Mouse (Mus musculus) liver, embryonic 11.5 days (tissue): ENCODE data around the gene Vmn1r40. TPM values are rescaled to one million over a fixed set of nuclear protein-coding genes. Genes with fewer than 3 reads are reported as not detected.

Source experiments
- ATAC-seq: fragments of 200-750 bp; cut with Nextera tagmentation; replicated peaks from 2 replicates; pipeline ENCODE4 v1.8.0; 2017; ENCODE audit warnings: moderate number of reproducible peaks, mild to moderate bottlenecking, moderate TSS enrichment, moderate library complexity; ENCODE audit not compliant: low FRiP score
- DNase-seq: peaks from one replicate; pipeline ENCODE4 v3.0.0-alpha.2; 2017; ENCODE audit warnings: low spot score
- H3K27ac ChIP-seq: fragments of 300-500 bp; sonication (generic); 2 replicates; pipeline ENCODE4 v1.5.1; 2014; ENCODE audit warnings: mild to moderate bottlenecking, low read depth, low read length, control low read depth
- H3K27me3 ChIP-seq: fragments of 300-500 bp; sonication (generic); replicated peaks from 2 replicates; pipeline ENCODE4 v1.6.1; 2014; ENCODE audit warnings: low read length, mixed read lengths; ENCODE audit not compliant: control insufficient read depth, insufficient read depth
- H3K36me3 ChIP-seq: fragments of 300-500 bp; sonication (generic); 2 replicates; pipeline ENCODE4 v1.6.1; 2014; ENCODE audit warnings: mild to moderate bottlenecking, low read length, moderate library complexity, mixed read lengths; ENCODE audit not compliant: control insufficient read depth, insufficient read depth
- H3K4me1 ChIP-seq: fragments of 300-500 bp; sonication (generic); replicated peaks from 2 replicates; pipeline ENCODE4 v1.6.1; 2014; ENCODE audit warnings: low read length, mixed read lengths; ENCODE audit not compliant: control insufficient read depth, insufficient read depth
- H3K4me2 ChIP-seq: fragments of 300-500 bp; sonication (generic); 2 replicates; pipeline ENCODE4 v1.6.1; 2014; ENCODE audit warnings: mild to moderate bottlenecking, control low read depth, moderate library complexity
- H3K4me3 ChIP-seq: fragments of 300-500 bp; sonication (generic); 2 replicates; pipeline ENCODE4 v1.5.1; 2014; ENCODE audit warnings: low read depth, low read length, control low read depth
- H3K9ac ChIP-seq: fragments of 300-500 bp; sonication (generic); 2 replicates; pipeline ENCODE4 v1.6.1; 2014; ENCODE audit warnings: low read depth, low read length, control low read depth
- H3K9me3 ChIP-seq: fragments of 300-500 bp; sonication (generic); 2 replicates; pipeline ENCODE4 v1.6.1; 2016; ENCODE audit warnings: low read length, inconsistent platforms, mixed read lengths; ENCODE audit not compliant: control insufficient read depth
- WGBS: fragments of 180-500 bp; shearing (Covaris S2); extraction: QIAGEN DNeasy Blood & Tissue Kit; methylation state at CpG from one replicate; pipeline ENCODE4 v1.1.7; 2014; 5-methylcytosine and 5-hydroxymethylcytosine counted together
- polyA plus RNA-seq: library from polyadenylated mRNA; unstranded; fragments of >200 nt; fragmentation: Nextera tagmentation; extraction: Ambion mirVana; gene quantifications from 2 replicates; pipeline ENCODE4 v1.2.1, GENCODE M21; 2014

The Vmn1r40 gene
- polyA plus RNA-seq, 1 experiment from 2014 or later: not detected

DNA sequence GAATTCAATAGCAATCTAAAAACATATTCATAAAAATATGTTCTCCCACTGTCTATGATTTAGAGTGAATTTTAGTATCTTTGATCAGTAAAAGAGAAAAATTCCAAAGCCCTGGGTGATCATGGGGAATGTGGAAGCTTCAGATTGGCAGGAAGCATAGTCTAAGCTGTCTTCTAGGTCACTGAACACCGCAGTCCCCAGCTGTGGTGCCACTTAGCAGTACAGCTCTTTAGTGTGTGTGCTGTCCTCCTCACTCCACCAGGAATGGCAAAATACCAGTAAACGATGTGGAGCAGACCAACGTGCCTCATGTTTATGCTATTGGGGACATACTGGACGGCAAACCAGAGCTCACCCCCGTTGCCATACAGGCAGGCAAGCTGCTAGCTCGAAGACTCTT is 37.8 kb upstream of the Vmn1r40 start:
- Histone ChIP-seq H3K27ac (no peak overlapping the region), H3K4me2 (no peak overlapping the region), H3K9me3 (no peaks in the 10 kb centered on the region), H3K4me3 (no peak overlapping the region), H3K27me3 (no peaks in the 10 kb centered on the region), H3K9ac (no peak overlapping the region), H3K4me1 (no peaks in the 10 kb centered on the region), H3K36me3 (no peaks in the 10 kb centered on the region)
- ATAC-seq (no peak), DNase-seq (no peak)
- WGBS: 86% methylated on average over 6 of the region's 6 CpGs

- DNase-seq: no peak
- Histone ChIP-seq H3K4me1 (no peaks in the 10 kb centered on the region), H3K36me3 (no peaks in the 10 kb centered on the region), H3K9ac (no peak overlapping the region), H3K4me2 (no peak overlapping the region), H3K9me3 (no peaks in the 10 kb centered on the region), H3K4me3 (no peak overlapping the region), H3K27ac (no peak overlapping the region), H3K27me3 (no peaks in the 10 kb centered on the region)
- ATAC-seq: no peak
- 73% methylated on average over 6 of the region's 6 CpGs for WGBS
Measured at GRCm38 (mm10) chr6:89671431-89671830, 35.9 kb upstream of the Vmn1r40 start.

DNA sequence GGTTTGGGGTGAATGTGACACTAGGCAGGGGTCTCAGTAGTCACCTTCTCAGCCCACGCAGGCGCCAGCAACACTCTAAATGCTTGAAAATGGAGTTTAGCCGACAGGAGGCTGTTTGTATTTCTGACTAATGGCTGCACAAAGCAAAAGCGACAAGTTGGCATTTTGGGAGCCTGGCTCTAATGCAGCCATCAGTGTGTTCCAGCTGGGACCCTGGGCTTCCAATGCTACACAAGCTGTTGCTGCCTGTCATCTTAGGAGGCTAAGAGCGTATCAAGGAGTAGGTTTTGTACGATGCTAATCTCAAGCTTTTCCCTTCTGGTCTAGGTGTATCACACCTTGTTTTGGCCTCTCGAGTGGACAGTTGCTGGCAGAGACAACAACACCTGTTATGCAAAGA is 34.7 kb upstream of the Vmn1r40 start:
- no peaks in the 10 kb centered on the region for H3K27me3 ChIP-seq
- H3K27ac ChIP-seq: no peak overlapping the region
- no peak overlapping the region for H3K9ac ChIP-seq
- no peaks in the 10 kb centered on the region for H3K9me3 ChIP-seq
- ATAC-seq (no peak), DNase-seq (no peak)
- H3K4me2 ChIP-seq: no peak overlapping the region
- H3K4me3 ChIP-seq: no peak overlapping the region
- 75% methylated on average over 7 of the region's 7 CpGs for WGBS
- H3K4me1 ChIP-seq: no peaks in the 10 kb centered on the region
- H3K36me3 ChIP-seq: no peaks in the 10 kb centered on the region

DNA sequence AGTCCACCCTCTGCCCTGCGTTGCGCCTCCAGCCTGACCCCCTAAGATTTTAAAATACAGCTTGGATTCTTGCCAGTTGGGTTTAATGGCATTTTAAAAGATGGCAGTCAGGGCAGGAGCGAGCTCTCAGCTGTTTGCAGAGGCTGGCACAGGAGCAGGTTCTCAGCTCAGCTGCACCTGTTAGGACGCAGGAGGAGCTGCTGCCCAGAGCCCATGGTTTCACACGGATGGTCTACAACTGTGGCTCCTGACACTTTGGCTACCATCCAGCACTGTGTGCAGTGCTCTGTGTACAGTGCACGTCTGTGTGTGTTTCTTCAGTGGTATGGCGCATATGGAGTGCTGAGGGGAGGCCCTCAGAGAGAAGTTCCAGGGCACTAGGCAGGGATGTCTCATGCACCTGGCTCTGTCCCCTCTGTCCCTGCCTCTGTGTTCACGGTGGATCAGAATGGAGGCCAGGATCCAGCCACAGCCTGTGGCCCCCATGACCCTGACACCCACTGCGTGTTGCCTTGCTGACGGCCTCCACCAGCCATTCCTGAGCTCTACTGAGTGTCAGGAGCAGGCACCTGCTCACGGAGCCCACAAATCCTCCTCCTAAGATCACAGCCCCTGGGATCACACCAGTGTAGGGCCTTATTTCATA is 34.1 kb upstream of the Vmn1r40 start:
- 87% methylated on average over 11 of the region's 11 CpGs for WGBS

GRCm38 (mm10) chr6:89678522-89678921 is 28.8 kb upstream of the Vmn1r40 start:
- H3K36me3 ChIP-seq: no peaks in the 10 kb centered on the region
- H3K9me3 ChIP-seq: no peaks in the 10 kb centered on the region
- ATAC-seq: no peak
- no peak overlapping the region for H3K9ac ChIP-seq
- no peak overlapping the region for H3K4me2 ChIP-seq
- H3K4me1 ChIP-seq: no peaks in the 10 kb centered on the region
- DNase-seq: no peak
- no peaks in the 10 kb centered on the region for H3K27me3 ChIP-seq
- no peak overlapping the region for H3K27ac ChIP-seq
- no peak overlapping the region for H3K4me3 ChIP-seq
- 76% methylated on average over 4 of the region's 4 CpGs for WGBS

More for the DNA sequence above, 34.1 kb upstream of the Vmn1r40 start:
- ATAC-seq (no peak), DNase-seq (no peak)
- no peaks in the 10 kb centered on the region for H3K9me3 ChIP-seq
- no peaks in the 10 kb centered on the region for H3K4me1 ChIP-seq
- H3K36me3 ChIP-seq: no peaks in the 10 kb centered on the region
- no peaks in the 10 kb centered on the region for H3K27me3 ChIP-seq
- H3K4me3 ChIP-seq: no peak overlapping the region
- no peak overlapping the region for H3K27ac ChIP-seq
- no peak overlapping the region for H3K9ac ChIP-seq
- H3K4me2 ChIP-seq: no peak overlapping the region

DNA sequence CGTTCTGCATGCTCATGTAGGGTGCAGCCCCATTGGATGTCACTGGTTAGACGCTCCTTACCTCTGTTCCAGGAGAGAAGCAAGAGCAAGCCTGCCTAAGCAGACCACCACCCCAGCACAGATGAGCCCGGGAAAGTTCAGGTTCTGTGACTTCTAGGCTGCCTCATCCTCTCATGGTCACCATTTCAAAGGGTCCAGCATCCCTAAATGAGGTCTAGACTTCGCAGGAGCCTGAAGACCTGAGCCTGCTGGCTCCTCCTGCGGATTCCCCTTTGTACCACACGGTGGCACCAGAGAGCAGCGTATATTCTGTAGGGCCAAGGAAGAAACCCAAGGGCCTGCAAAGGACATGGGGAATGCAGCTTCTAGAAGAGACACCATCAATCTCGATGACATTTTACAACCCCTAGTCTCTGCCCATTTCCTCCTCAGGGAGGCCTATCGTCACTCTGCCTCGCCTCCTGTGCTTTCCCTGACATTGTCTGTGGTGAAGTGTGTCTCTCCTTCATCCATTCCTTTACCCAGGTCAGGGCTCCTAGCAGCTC is 28.0 kb upstream of the Vmn1r40 start:
- H3K27ac ChIP-seq: no peak overlapping the region
- no peak overlapping the region for H3K4me2 ChIP-seq
- ATAC-seq (peak; percentile 66), DNase-seq (peak; percentile 50)
- H3K4me1 ChIP-seq: no peaks in the 10 kb centered on the region
- H3K9me3 ChIP-seq: no peaks in the 10 kb centered on the region
- no peak overlapping the region for H3K9ac ChIP-seq
- 19% methylated on average over 10 of the region's 10 CpGs for WGBS
- H3K4me3 ChIP-seq: no peak overlapping the region
- H3K36me3 ChIP-seq: no peaks in the 10 kb centered on the region
- H3K27me3 ChIP-seq: no peaks in the 10 kb centered on the region

DNA sequence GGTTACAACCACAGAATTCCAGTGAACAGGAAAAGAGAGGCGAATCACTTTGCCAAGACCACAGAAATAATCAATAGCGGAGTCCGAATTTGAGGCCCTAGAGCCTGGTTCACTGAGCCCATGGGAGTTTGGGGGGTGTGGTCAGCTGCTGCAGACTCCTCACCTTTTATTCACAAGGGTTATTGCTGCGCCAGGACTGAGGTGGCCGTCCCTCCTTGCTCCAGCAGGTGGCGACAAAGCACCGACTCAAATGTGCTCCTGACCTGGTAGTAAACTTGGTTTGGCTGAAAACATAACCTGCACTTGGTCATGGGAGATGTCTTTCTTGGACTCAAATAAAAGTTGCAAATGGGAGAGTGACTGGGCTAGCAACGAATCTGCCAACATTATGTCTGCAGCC is 27.2 kb upstream of the Vmn1r40 start:
- H3K27me3 ChIP-seq: no peaks in the 10 kb centered on the region
- H3K27ac ChIP-seq: no peak overlapping the region
- WGBS: 9% methylated on average over 8 of the region's 8 CpGs
- peak; percentile 73 for DNase-seq
- no peak overlapping the region for H3K4me3 ChIP-seq
- H3K4me1 ChIP-seq: no peaks in the 10 kb centered on the region
- peak; percentile 61 for ATAC-seq
- H3K9me3 ChIP-seq: no peaks in the 10 kb centered on the region
- H3K36me3 ChIP-seq: no peaks in the 10 kb centered on the region
- H3K4me2 ChIP-seq: no peak overlapping the region
- no peak overlapping the region for H3K9ac ChIP-seq

- H3K9me3 ChIP-seq: no peaks in the 10 kb centered on the region
- DNase-seq (no peak), ATAC-seq (no peak)
Measured at GRCm38 (mm10) chr6:89684231-89684630, 23.1 kb upstream of the Vmn1r40 start.

GRCm38 (mm10) chr6:89687100-89687499 is 20.2 kb upstream of the Vmn1r40 start:
- Histone ChIP-seq H3K4me3 (no peak overlapping the region), H3K9me3 (no peaks in the 10 kb centered on the region), H3K27ac (no peak overlapping the region), H3K4me1 (no peaks in the 10 kb centered on the region), H3K27me3 (no peaks in the 10 kb centered on the region), H3K4me2 (no peak overlapping the region), H3K9ac (no peak overlapping the region), H3K36me3 (no peaks in the 10 kb centered on the region)
- 68% methylated on average over 1 of the region's 1 CpGs for WGBS
- DNase-seq (no peak), ATAC-seq (no peak)

More at GRCm38 (mm10) chr6:89684231-89684630, 23.1 kb upstream of the Vmn1r40 start:
- 73% methylated on average over 1 of the region's 1 CpGs for WGBS
- H3K27ac ChIP-seq: no peak overlapping the region
- H3K9ac ChIP-seq: no peak overlapping the region
- H3K36me3 ChIP-seq: no peaks in the 10 kb centered on the region
- H3K4me2 ChIP-seq: no peak overlapping the region
- no peaks in the 10 kb centered on the region for H3K4me1 ChIP-seq
- H3K4me3 ChIP-seq: no peak overlapping the region
- H3K27me3 ChIP-seq: no peaks in the 10 kb centered on the region
